Mouse (Mus musculus) B cell, adult (primary cell): ENCODE data around the gene Ankfy1. TPM values are rescaled to one million over a fixed set of nuclear protein-coding genes. Genes with fewer than 3 reads are reported as not detected.

Source experiments
- total RNA-seq: library from RNA; stranded (reverse); gene quantifications from 4 replicates; pipeline ENCODE4 v1.2.4, GENCODE M21; 2023; ENCODE audit not compliant: inconsistent age

Ankfy1 gene
- 94.1 to 122 TPM (median 108 TPM) in 4 replicates for total RNA-seq

DNA sequence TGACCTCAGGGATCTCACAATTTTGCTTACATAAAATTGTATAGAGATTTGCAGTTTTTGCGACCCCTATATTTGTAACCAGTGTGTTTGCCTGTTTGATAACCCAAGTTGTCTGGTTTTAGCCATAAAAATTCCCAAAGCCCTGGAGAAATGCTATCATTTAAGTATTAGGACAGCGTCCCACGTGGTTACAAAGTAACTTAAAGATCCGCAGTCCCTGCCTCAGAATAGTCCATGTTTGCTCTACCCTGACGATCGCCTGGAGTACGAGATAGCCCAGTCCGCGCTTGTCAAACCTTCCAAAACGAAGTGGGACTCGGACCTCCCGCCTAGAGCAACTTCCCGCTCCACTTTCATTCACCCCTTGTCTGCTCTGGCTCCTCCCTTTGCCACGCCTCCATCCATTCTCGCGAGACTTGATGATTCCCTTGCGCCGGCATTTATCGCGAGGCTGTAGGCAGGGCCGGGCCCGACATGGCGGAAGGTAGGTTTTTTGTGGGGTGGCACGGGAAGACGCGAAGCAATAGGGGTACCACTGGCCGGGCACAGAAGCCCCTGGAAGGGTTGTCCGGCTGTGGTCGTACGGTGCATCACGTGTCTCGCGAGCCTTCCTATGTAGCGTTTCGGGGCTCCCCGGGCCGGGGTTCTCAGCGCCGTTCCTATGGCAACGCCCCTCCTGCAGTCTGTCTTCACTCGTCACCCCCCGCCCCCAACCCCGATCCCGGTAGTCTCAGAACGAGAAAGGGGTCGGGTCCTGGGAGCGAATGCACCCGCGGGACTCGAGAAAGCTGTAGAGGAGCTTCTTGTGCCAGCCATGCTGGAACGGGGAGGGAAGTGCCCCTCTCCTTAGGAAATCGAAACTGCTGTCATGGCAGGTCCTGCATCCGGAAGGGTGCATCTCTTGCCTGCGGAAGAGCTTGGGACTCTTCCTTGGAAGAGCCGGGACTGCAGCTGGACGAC, at the start of gene Ankfy1:
Ankfy1 (plus strand) TSS at position 456 of the 960 bp plus-strand sequence.

DNA sequence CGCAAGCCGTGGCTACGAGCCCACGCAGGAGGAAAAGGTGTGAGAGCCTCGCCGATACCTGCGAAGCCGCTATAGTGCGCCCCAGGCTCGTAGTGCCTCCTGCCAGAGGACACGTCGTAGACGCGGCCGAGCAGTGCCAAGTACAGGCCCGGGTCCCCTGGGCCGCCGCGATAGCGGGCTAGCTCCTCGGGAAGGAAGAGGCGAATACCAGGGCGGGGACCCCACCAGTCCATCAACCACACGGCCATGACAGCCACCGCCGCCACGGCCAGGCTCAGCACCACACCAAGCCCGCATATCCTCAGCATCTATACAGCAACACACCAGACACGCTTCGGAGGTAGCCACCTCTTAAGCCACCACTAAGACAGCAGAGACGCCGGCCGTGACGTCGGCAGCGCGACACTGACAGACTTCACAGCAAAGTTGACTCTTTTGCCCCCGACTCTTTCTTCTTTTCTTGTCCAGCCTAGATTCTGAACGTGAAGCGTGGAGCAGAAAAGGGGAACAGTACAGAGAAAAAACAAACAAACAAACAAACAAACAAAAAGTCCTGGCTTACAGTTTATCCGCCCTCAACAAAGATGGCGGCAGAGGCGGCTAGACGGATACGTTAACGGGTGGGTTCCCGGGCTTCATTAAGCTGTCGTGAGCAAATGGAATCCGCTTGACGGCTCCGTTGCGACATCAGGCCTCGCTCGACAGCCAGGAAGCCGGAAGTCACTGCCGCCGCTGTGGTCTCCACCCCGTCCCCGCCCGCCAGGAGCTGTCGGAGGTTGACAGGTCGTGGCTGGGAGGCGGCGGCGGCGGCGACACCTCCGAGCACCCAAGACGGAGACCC, 105.9 kb downstream of the Ankfy1 start, which contains the start of the genes Cyb5d2 and Zzef1:
Cyb5d2 (minus strand) TSS at position 688 of the 841 bp plus-strand sequence.
Zzef1 (plus strand) TSS at position 772 of the 841 bp plus-strand sequence.

Other genes starting within 250 kb of the Ankfy1 start
- gene Mybbp1a, start 248.7 kb upstream of the Ankfy1 start, total RNA-seq: 169 to 183 TPM (median 175 TPM) in 4 replicates
- 45.7 to 47.9 TPM (median 47.1 TPM) in 4 replicates for gene Spns2, start 200.1 kb upstream of the Ankfy1 start, total RNA-seq
- gene Spns3, start 139.5 kb upstream of the Ankfy1 start, total RNA-seq: 11.4 to 13.9 TPM (median 12.9 TPM) in 4 replicates
- gene Ube2g1, start 82.7 kb upstream of the Ankfy1 start, total RNA-seq: 33.3 to 37.1 TPM (median 35.0 TPM) in 4 replicates
- gene Cyb5d2, start 106.1 kb downstream of the Ankfy1 start, total RNA-seq: 4.8 to 7.7 TPM (median 6.6 TPM) in 4 replicates
- gene Zzef1, start 106.2 kb downstream of the Ankfy1 start, total RNA-seq: 84.1 to 88.4 TPM (median 84.8 TPM) in 4 replicates